Mouse (Mus musculus): ENCODE data around the gene Nrg4. TPM values are rescaled to one million over a fixed set of nuclear protein-coding genes. Genes with fewer than 3 reads are reported as not detected.

Nrg4 gene
- total and polyA plus RNA-seq, 3 experiments: 0.81 to 1.7 (median 1.2) TPM

DNA sequence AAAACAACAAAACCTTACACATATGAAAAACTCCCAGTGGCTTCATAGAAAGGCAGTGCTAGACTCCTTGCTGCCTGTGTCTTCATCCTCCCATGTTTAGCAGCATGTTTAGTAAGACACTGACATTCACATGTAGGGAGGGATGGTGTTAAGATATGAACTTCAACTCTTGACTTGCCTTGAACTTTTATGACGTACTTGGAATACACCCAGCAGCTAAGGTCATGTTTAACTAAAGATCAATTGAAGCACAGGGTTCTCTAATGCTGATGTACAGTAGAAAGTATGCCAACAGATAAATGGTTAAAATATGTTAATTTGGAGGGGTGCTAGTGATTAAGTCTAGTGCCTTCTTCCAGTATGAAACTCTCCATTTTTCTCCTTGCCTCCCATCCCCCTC, 4.0 kb downstream of the Nrg4 start:
- TF ChIP-seq ZMIZ1 (IDR thresholded peaks at IDR 0.05; ENCODE audit: low read depth, low read length) (no peak), TBP (conservative IDR thresholded peaks at IDR 0.05; ENCODE audit: low read depth, low read length) (no peak), POLR2A (IDR thresholded peaks at IDR 0.05; ENCODE audit: low read depth, low read length) (no peak), MAFK (IDR thresholded peaks at IDR 0.05; ENCODE audit: insufficient replicate concordance, low read length) (no peak), KAT2A (IDR thresholded peaks at IDR 0.05; ENCODE audit: insufficient replicate concordance, low read length) (no peak), SIN3A (IDR thresholded peaks at IDR 0.05; ENCODE audit: low read length) (no peak), RCOR1 (conservative IDR thresholded peaks at IDR 0.05; ENCODE audit: low read depth, low read length) (no peak), ETS1 (conservative IDR thresholded peaks at IDR 0.05; ENCODE audit: low read depth, low read length) (no peak), MEF2A (IDR thresholded peaks at IDR 0.05; ENCODE audit: borderline replicate concordance, low read depth, low read length) (no peak), JUND (conservative IDR thresholded peaks at IDR 0.05; ENCODE audit: low read depth, low read length) (no peak), SMC3 (IDR thresholded peaks at IDR 0.05; ENCODE audit: low read depth, low read length) (no peak), ZNF384 (IDR thresholded peaks at IDR 0.05; ENCODE audit: low read depth, low read length) (no peak), BHLHE40 (IDR thresholded peaks at IDR 0.05; ENCODE audit: low read depth, low read length) (no peak), PAX5 (IDR thresholded peaks at IDR 0.05; ENCODE audit: low read length) (no peak), EP300 (IDR thresholded peaks at IDR 0.05; ENCODE audit: low read length) (no peak), HCFC1 (IDR thresholded peaks at IDR 0.05; ENCODE audit: low read depth, low read length) (no peak), CTCF (conservative IDR thresholded peaks at IDR 0.05 in 1 of 2, IDR thresholded peaks at IDR 0.05 in 1 of 2; ENCODE audit: low read depth in 2 of 2, low read length in 2 of 2) (no peak), MAX (IDR thresholded peaks at IDR 0.05; ENCODE audit: low read length) (no peak), USF2 (conservative IDR thresholded peaks at IDR 0.05; ENCODE audit: low read depth, low read length) (no peak)
- Histone ChIP-seq H3K4me1 (ENCODE audit: control insufficient read depth in 1 of 2, insufficient read depth in 2 of 2) (peaks cover 2 to 30% of the 10 kb centered on the region in 2 experiments; a peak in 3 of 4 replicates), H3K27me3 (replicated peaks) (peaks cover 44% of the 10 kb centered on the region), H3K4me2 (ENCODE audit: insufficient read depth, low read depth, poor library complexity, severe bottlenecking) (no peak overlapping the region), H3K4me3 (replicated peaks in 1 of 3; ENCODE audit: low read depth in 2 of 3, low read length in 2 of 3, poor library complexity in 1 of 3) (no peak overlapping the region), H3K9ac (ENCODE audit: insufficient read depth, low read depth) (no peak overlapping the region), H3K9me3 (replicated peaks; ENCODE audit: low read length) (no peaks in the 10 kb centered on the region), H3K27ac (ENCODE audit: insufficient read depth, low read depth) (no peak overlapping the region), H3K79me2 (replicated peaks; ENCODE audit: control insufficient read depth, extremely low read depth, insufficient read depth, poor library complexity, severe bottlenecking) (no peaks in the 10 kb centered on the region), H3K36me3 (replicated peaks in 1 of 2; ENCODE audit: control insufficient read depth in 1 of 2, insufficient read depth in 1 of 2, low read length in 1 of 2) (no peaks in the 10 kb centered on the region)
- dilution Hi-C loops (cut with MboI; ENCODE audit: extremely low pct_ligation_motif_present, extremely low pct_unique_long_range_greater_than_20kb, low sequenced_read_pairs) (no loop called here), in situ Hi-C loops (cut with MboI; ENCODE audit: low pct_ligation_motif_present, low pct_unique_long_range_greater_than_20kb, low sequenced_read_pairs) (no loop called here)
- no peak for DNase-seq (ENCODE audit: extremely low read depth)

DNA sequence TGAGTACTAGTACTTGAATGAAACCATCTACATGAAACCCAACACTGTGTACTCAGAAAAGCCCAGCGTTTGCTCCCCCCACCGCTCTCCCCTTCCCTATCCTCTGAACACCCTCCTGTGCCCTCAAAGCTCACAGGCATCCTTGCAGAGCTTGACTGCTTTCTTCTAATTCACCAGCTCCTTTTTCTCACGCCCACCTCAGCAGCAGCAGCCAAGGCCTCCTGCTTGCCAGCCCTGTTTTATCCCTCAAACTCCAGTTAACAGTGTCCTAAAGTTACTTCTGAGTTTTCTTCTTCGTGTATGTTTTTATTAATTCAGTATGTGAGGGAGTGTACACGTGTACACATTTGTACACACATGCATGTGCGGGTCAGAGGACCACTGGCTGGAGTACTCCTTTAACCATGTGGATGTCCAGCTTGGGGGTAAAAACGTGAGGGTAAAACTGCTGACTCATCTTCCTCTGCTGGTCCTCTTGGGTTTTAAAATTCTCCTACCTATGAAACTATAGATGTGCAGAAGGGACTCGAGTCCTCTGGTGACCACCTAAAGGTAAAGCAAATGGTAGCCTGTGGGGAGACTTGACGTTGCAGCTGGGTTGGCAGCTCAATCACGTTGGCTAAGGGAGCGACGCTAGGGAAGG, 12.9 kb downstream of the Nrg4 start:
- Histone ChIP-seq H3K27ac (ENCODE audit: insufficient read depth, low read depth) (no peak overlapping the region), H3K9me3 (replicated peaks; ENCODE audit: low read length) (no peaks in the 10 kb centered on the region), H3K27me3 (replicated peaks) (peaks cover 4% of the 10 kb centered on the region), H3K9ac (ENCODE audit: insufficient read depth, low read depth) (no peak overlapping the region), H3K4me3 (replicated peaks in 1 of 3; ENCODE audit: low read depth in 2 of 3, low read length in 2 of 3, poor library complexity in 1 of 3) (no peak overlapping the region), H3K4me1 (ENCODE audit: control insufficient read depth in 1 of 2, insufficient read depth in 2 of 2) (peaks cover 0 to 6% of the 10 kb centered on the region in 2 experiments; a peak in 1 of 4 replicates), H3K4me2 (ENCODE audit: insufficient read depth, low read depth, poor library complexity, severe bottlenecking) (no peak overlapping the region), H3K79me2 (replicated peaks; ENCODE audit: control insufficient read depth, extremely low read depth, insufficient read depth, poor library complexity, severe bottlenecking) (no peaks in the 10 kb centered on the region), H3K36me3 (replicated peaks in 1 of 2; ENCODE audit: control insufficient read depth in 1 of 2, insufficient read depth in 1 of 2, low read length in 1 of 2) (no peaks in the 10 kb centered on the region)
- peak; percentile 65; the same call in 1 of the 2 replicates for TF ChIP-seq MAFK (IDR thresholded peaks at IDR 0.05; ENCODE audit: insufficient replicate concordance, low read length)
- no peak for TF ChIP-seq PAX5 (IDR thresholded peaks at IDR 0.05; ENCODE audit: low read length)
- dilution Hi-C loops (cut with MboI; ENCODE audit: extremely low pct_ligation_motif_present, extremely low pct_unique_long_range_greater_than_20kb, low sequenced_read_pairs): no loop called here
- no peak for DNase-seq (ENCODE audit: extremely low read depth)
- in situ Hi-C loops (cut with MboI; ENCODE audit: low pct_ligation_motif_present, low pct_unique_long_range_greater_than_20kb, low sequenced_read_pairs): loop anchor here (5.0 kb wide), 1 partner anchor 201 kb away; no protein-coding TSS in a partner anchor
